Mouse (Mus musculus) liver, postnatal 0 days (tissue): ENCODE results near the gene Arhgef38.
A peak's percentile ranks its signal among the peaks of the same experiment; 100 is the strongest.

Source experiments
- CTCF ChIP-seq: sonication (generic); IDR thresholded peaks from 2 replicates; pipeline ENCODE4 v1.5.1; 2016; ENCODE audit warnings: antibody characterized with exemption, low read depth
- EP300 ChIP-seq: IDR thresholded peaks from 2 replicates; pipeline ENCODE4 v1.6.1; 2016; ENCODE audit warnings: antibody characterized with exemption, low read depth, mild to moderate bottlenecking

- TF ChIP-seq CTCF: no peak
- peak; percentile 31; the same call in 1 of the 2 replicates for TF ChIP-seq EP300
Observed at GRCm38 (mm10) chr3:133091664-133092273, 143.0 kb downstream of the Arhgef38 start, which contains the start of the genes Ints12 and Gstcd.
